Mouse (Mus musculus): ENCODE results near the gene L2hgdh.
A peak's percentile ranks its signal among the peaks of the same experiment; 100 is the strongest.

The L2hgdh gene

GRCm38 (mm10) chr12:69683537-69683936 is 41.1 kb downstream of the L2hgdh start:
- Histone ChIP-seq H3K9me3 (ENCODE audit: low read length) (no peaks in the 10 kb centered on the region), H3K4me3 (replicated peaks; ENCODE audit: low read length) (no peak overlapping the region), H3K27me3 (ENCODE audit: insufficient read depth, low read length) (peaks cover 38% of the 10 kb centered on the region), H3K4me1 (replicated peaks; ENCODE audit: low read depth, low read length) (peaks cover 9% of the 10 kb centered on the region; the same call in 1 of the 2 replicates), H3K36me3 (ENCODE audit: insufficient read depth, low read length) (no peaks in the 10 kb centered on the region)
- no peak for TF ChIP-seq CTCF (conservative IDR thresholded peaks at IDR 0.05; ENCODE audit: low read length)
- TF ChIP-seq NANOG (IDR thresholded peaks at IDR 0.05; ENCODE audit: borderline replicate concordance, low read length) = no peak

- no peak for TF ChIP-seq NANOG (IDR thresholded peaks at IDR 0.05; ENCODE audit: borderline replicate concordance, low read length)
- no peak for TF ChIP-seq POU5F1 (IDR thresholded peaks at IDR 0.05; ENCODE audit: borderline replicate concordance, low read length)
- TF ChIP-seq CTCF (conservative IDR thresholded peaks at IDR 0.05; ENCODE audit: low read length) = no peak
- Histone ChIP-seq H3K4me1 (replicated peaks; ENCODE audit: low read depth, low read length) (peaks cover 9% of the 10 kb centered on the region; the same call in 1 of the 2 replicates), H3K9me3 (ENCODE audit: low read length) (no peaks in the 10 kb centered on the region), H3K27me3 (ENCODE audit: insufficient read depth, low read length) (peaks cover 38% of the 10 kb centered on the region), H3K4me3 (replicated peaks; ENCODE audit: low read length) (no peak overlapping the region), H3K36me3 (ENCODE audit: insufficient read depth, low read length) (no peaks in the 10 kb centered on the region)
Observed at GRCm38 (mm10) chr12:69682788-69683419, 41.8 kb downstream of the L2hgdh start.

GRCm38 (mm10) chr12:69682065-69682787 is 42.4 kb downstream of the L2hgdh start:
- no peaks in the 10 kb centered on the region for H3K36me3 ChIP-seq (ENCODE audit: insufficient read depth, low read length)

GRCm38 (mm10) chr12:69681566-69682061 is 43.1 kb downstream of the L2hgdh start, which contains the start of gene Sos2:
Sos2 (minus strand) TSS chr12:69681852.
- Histone ChIP-seq H3K4me3 (replicated peaks; ENCODE audit: low read length) (peak within 1 kb of the TSS; percentile 87), H3K4me1 (replicated peaks; ENCODE audit: low read depth, low read length) (peaks cover 9% of the 10 kb centered on the region; the same call in 1 of the 2 replicates), H3K36me3 (ENCODE audit: insufficient read depth, low read length) (no peaks in the 10 kb centered on the region), H3K27me3 (ENCODE audit: insufficient read depth, low read length) (peaks cover 38% of the 10 kb centered on the region), H3K9me3 (ENCODE audit: low read length) (no peaks in the 10 kb centered on the region)
- no peak for TF ChIP-seq CTCF (conservative IDR thresholded peaks at IDR 0.05; ENCODE audit: low read length)
- no peak for TF ChIP-seq NANOG (IDR thresholded peaks at IDR 0.05; ENCODE audit: borderline replicate concordance, low read length)
- TF ChIP-seq POU5F1 (IDR thresholded peaks at IDR 0.05; ENCODE audit: borderline replicate concordance, low read length) = no peak

More at GRCm38 (mm10) chr12:69682065-69682787, 42.4 kb downstream of the L2hgdh start:
- TF ChIP-seq CTCF (conservative IDR thresholded peaks at IDR 0.05; ENCODE audit: low read length) = no peak
- TF ChIP-seq NANOG (IDR thresholded peaks at IDR 0.05; ENCODE audit: borderline replicate concordance, low read length) = no peak
- TF ChIP-seq POU5F1 (IDR thresholded peaks at IDR 0.05; ENCODE audit: borderline replicate concordance, low read length) = no peak
- Histone ChIP-seq H3K4me1 (replicated peaks; ENCODE audit: low read depth, low read length) (peaks cover 9% of the 10 kb centered on the region; the same call in 1 of the 2 replicates), H3K4me3 (replicated peaks; ENCODE audit: low read length) (peak overlapping the region; percentile 87), H3K27me3 (ENCODE audit: insufficient read depth, low read length) (peaks cover 38% of the 10 kb centered on the region), H3K9me3 (ENCODE audit: low read length) (no peaks in the 10 kb centered on the region)

GRCm38 (mm10) chr12:69680635-69681565 is 43.8 kb downstream of the L2hgdh start:
- H3K9me3 ChIP-seq (ENCODE audit: low read length) = no peaks in the 10 kb centered on the region
- H3K27me3 ChIP-seq (ENCODE audit: insufficient read depth, low read length) = peaks cover 38% of the 10 kb centered on the region
- H3K4me1 ChIP-seq (replicated peaks; ENCODE audit: low read depth, low read length) = peaks cover 9% of the 10 kb centered on the region; the same call in 1 of the 2 replicates
- TF ChIP-seq CTCF (conservative IDR thresholded peaks at IDR 0.05; ENCODE audit: low read length) (no peak), NANOG (IDR thresholded peaks at IDR 0.05; ENCODE audit: borderline replicate concordance, low read length) (no peak), POU5F1 (IDR thresholded peaks at IDR 0.05; ENCODE audit: borderline replicate concordance, low read length) (no peak)
- H3K36me3 ChIP-seq (ENCODE audit: insufficient read depth, low read length) = no peaks in the 10 kb centered on the region
- H3K4me3 ChIP-seq (replicated peaks; ENCODE audit: low read length) = peak overlapping the region; percentile 87

GRCm38 (mm10) chr12:69676157-69676556 is 48.5 kb downstream of the L2hgdh start:
- no peak overlapping the region for H3K4me3 ChIP-seq (replicated peaks; ENCODE audit: low read length)
- peaks cover 17% of the 10 kb centered on the region for H3K27me3 ChIP-seq (ENCODE audit: insufficient read depth, low read length)
- H3K9me3 ChIP-seq (ENCODE audit: low read length) = no peaks in the 10 kb centered on the region
- H3K36me3 ChIP-seq (ENCODE audit: insufficient read depth, low read length) = no peaks in the 10 kb centered on the region
- H3K4me1 ChIP-seq (replicated peaks; ENCODE audit: low read depth, low read length) = peaks cover 6% of the 10 kb centered on the region; the same call in 1 of the 2 replicates
- TF ChIP-seq NANOG (IDR thresholded peaks at IDR 0.05; ENCODE audit: borderline replicate concordance, low read length) = no peak
- TF ChIP-seq CTCF (conservative IDR thresholded peaks at IDR 0.05; ENCODE audit: low read length) = no peak
- no peak for TF ChIP-seq POU5F1 (IDR thresholded peaks at IDR 0.05; ENCODE audit: borderline replicate concordance, low read length)

- no peak for TF ChIP-seq POU5F1 (IDR thresholded peaks at IDR 0.05; ENCODE audit: borderline replicate concordance, low read length)
- no peak for TF ChIP-seq NANOG (IDR thresholded peaks at IDR 0.05; ENCODE audit: borderline replicate concordance, low read length)
- TF ChIP-seq CTCF (conservative IDR thresholded peaks at IDR 0.05; ENCODE audit: low read length) = no peak
- Histone ChIP-seq H3K4me1 (replicated peaks; ENCODE audit: low read depth, low read length) (no peaks in the 10 kb centered on the region), H3K27me3 (ENCODE audit: insufficient read depth, low read length) (peaks cover 6% of the 10 kb centered on the region), H3K36me3 (ENCODE audit: insufficient read depth, low read length) (no peaks in the 10 kb centered on the region), H3K4me3 (replicated peaks; ENCODE audit: low read length) (no peak overlapping the region), H3K9me3 (ENCODE audit: low read length) (no peaks in the 10 kb centered on the region)
Observed at GRCm38 (mm10) chr12:69674576-69675537, 49.8 kb downstream of the L2hgdh start.
